Mouse (Mus musculus): ENCODE measurements at regions not wholly inside any gene's neighbourhood (a gene's known extent, or its start where the extent isn't known, plus 50 kb on each side); places are given as distances from the start of the nearest gene placed in this dataset.
A peak's percentile ranks its signal among the peaks of the same experiment; 100 is the strongest.

- Histone ChIP-seq H3K9me3 (ENCODE audit: control insufficient read depth, low read length) (no peaks in the 10 kb centered on the region), H3K27ac (ENCODE audit: low read length) (no peak overlapping the region), H3K27me3 (ENCODE audit: control insufficient read depth, insufficient read depth, low read depth, low read length) (no peaks in the 10 kb centered on the region), H3K36me3 (ENCODE audit: control insufficient read depth, insufficient read depth, low read length) (no peaks in the 10 kb centered on the region), H3K4me2 (ENCODE audit: low read depth, low read length) (no peak overlapping the region), H3K4me3 (ENCODE audit: low read length) (no peak overlapping the region), H3K4me1 (replicated peaks; ENCODE audit: control insufficient read depth, insufficient read depth, low read length) (0 out of 2 replicates have a peak, but pooled peaks cover 3% of the 10 kb centered on the region), H3K9ac (ENCODE audit: low read length) (no peak overlapping the region)
- 0 out of 2 replicates have a peak, but pooled peaks have one; percentile 23 for ATAC-seq (ENCODE audit: low read depth)
- WGBS: 21% methylated on average over 15 of the region's 15 CpGs
Measured at GRCm38 (mm10) chr9:122534121-122534814, 182.9 kb downstream of the Abhd5 start.

DNA sequence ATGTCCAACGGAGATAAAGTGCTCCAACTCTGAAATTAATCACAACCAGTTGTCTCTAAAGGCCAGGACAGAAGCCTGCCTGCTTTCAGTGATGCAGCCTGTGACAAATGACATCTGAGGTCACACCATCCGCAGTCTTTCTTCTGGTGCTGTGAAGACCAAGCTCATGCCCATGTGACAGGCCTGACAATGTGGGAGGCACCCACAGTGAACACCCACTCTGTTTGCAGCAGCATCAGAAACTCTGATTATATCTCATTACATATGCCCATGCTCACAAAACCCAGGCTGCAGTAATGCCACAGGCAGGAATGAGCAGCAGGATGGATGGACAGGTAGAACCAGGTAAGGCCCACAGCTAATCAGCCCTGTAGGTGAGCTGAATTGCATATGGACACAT, 183.6 kb downstream of the Abhd5 start:
- no peaks in the 10 kb centered on the region for H3K36me3 ChIP-seq (ENCODE audit: control insufficient read depth, insufficient read depth, low read length)
- ATAC-seq (ENCODE audit: low read depth): no peak
- H3K27ac ChIP-seq (ENCODE audit: low read length): no peak overlapping the region
- no peak overlapping the region for H3K4me3 ChIP-seq (ENCODE audit: low read length)
- 34% methylated on average over 2 of the region's 2 CpGs for WGBS
- H3K4me1 ChIP-seq (replicated peaks; ENCODE audit: control insufficient read depth, insufficient read depth, low read length): 0 out of 2 replicates have a peak, but pooled peaks cover 3% of the 10 kb centered on the region
- H3K9me3 ChIP-seq (ENCODE audit: control insufficient read depth, low read length): no peaks in the 10 kb centered on the region
- no peaks in the 10 kb centered on the region for H3K27me3 ChIP-seq (ENCODE audit: control insufficient read depth, insufficient read depth, low read depth, low read length)
- H3K9ac ChIP-seq (ENCODE audit: low read length): no peak overlapping the region
- H3K4me2 ChIP-seq (ENCODE audit: low read depth, low read length): no peak overlapping the region

GRCm38 (mm10) chr9:122540091-122540490, 188.7 kb downstream of the Abhd5 start:
- no peak overlapping the region for H3K27ac ChIP-seq (ENCODE audit: low read length)
- no peak overlapping the region for H3K4me2 ChIP-seq (ENCODE audit: low read depth, low read length)
- H3K9ac ChIP-seq (ENCODE audit: low read length): no peak overlapping the region
- no peak overlapping the region for H3K4me3 ChIP-seq (ENCODE audit: low read length)
- H3K36me3 ChIP-seq (ENCODE audit: control insufficient read depth, insufficient read depth, low read length): no peaks in the 10 kb centered on the region
- no peak for ATAC-seq (ENCODE audit: low read depth)
- no peaks in the 10 kb centered on the region for H3K27me3 ChIP-seq (ENCODE audit: control insufficient read depth, insufficient read depth, low read depth, low read length)
- H3K9me3 ChIP-seq (ENCODE audit: control insufficient read depth, low read length): no peaks in the 10 kb centered on the region
- H3K4me1 ChIP-seq (replicated peaks; ENCODE audit: control insufficient read depth, insufficient read depth, low read length): no peaks in the 10 kb centered on the region
- 35% methylated on average over 3 of the region's 3 CpGs for WGBS

DNA sequence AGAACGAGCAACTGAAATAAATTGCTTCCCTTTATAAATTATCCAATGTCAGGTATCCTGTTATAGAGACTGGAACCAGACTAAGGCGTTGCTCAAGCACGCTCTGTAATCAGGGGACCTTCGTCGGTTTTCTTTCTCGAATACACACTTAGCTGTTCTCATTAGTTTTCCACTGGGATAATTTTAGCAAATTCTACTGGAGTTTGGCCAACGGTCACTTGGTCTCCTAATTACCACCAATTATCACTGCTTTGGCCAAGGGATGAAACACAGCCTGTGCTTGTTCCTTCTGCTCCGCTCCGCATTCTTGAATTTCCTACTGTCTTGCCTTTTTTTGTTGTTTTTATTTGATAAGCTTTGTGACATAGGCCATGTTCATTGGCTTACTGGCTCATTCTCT, 191.1 kb upstream of the Topaz1 start:
- WGBS: 84% methylated on average over 9 of the region's 9 CpGs
- Histone ChIP-seq H3K4me2 (ENCODE audit: low read depth, low read length) (no peak overlapping the region), H3K9ac (ENCODE audit: low read length) (no peak overlapping the region), H3K27me3 (ENCODE audit: control insufficient read depth, insufficient read depth, low read depth, low read length) (no peaks in the 10 kb centered on the region), H3K4me3 (ENCODE audit: low read length) (no peak overlapping the region), H3K9me3 (ENCODE audit: control insufficient read depth, low read length) (no peaks in the 10 kb centered on the region), H3K36me3 (ENCODE audit: control insufficient read depth, insufficient read depth, low read length) (no peaks in the 10 kb centered on the region), H3K27ac (ENCODE audit: low read length) (no peak overlapping the region), H3K4me1 (replicated peaks; ENCODE audit: control insufficient read depth, insufficient read depth, low read length) (no peaks in the 10 kb centered on the region)
- no peak for ATAC-seq (ENCODE audit: low read depth)

DNA sequence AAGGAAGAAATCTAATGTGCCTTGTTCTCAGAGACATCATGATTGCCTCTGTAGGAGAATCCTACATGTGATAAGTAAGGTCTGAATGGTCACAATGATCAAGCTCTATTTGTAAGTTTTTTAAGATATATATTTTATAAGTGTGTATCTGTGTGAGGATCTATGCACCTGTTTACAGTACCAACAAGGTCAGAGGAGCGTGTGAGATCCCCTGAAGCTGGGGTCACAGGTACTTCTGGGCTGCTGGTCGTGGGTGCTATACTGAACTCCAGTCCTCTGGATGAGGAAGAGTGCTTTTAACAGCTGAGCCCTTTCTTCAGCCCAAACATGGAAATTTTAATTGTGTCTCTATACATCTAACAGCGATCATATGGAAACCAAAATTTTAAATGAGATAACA, 181.1 kb upstream of the Topaz1 start:
- no peak overlapping the region for H3K4me3 ChIP-seq (ENCODE audit: low read length)
- no peaks in the 10 kb centered on the region for H3K36me3 ChIP-seq (ENCODE audit: control insufficient read depth, insufficient read depth, low read length)
- no peak overlapping the region for H3K4me2 ChIP-seq (ENCODE audit: low read depth, low read length)
- no peak overlapping the region for H3K27ac ChIP-seq (ENCODE audit: low read length)
- ATAC-seq (ENCODE audit: low read depth): no peak
- H3K4me1 ChIP-seq (replicated peaks; ENCODE audit: control insufficient read depth, insufficient read depth, low read length): peaks cover 14% of the 10 kb centered on the region
- no peaks in the 10 kb centered on the region for H3K9me3 ChIP-seq (ENCODE audit: control insufficient read depth, low read length)
- 64% methylated on average over 3 of the region's 3 CpGs for WGBS
- H3K9ac ChIP-seq (ENCODE audit: low read length): no peak overlapping the region
- H3K27me3 ChIP-seq (ENCODE audit: control insufficient read depth, insufficient read depth, low read depth, low read length): peaks cover 42% of the 10 kb centered on the region

- Histone ChIP-seq H3K4me2 (ENCODE audit: low read depth, low read length) (peak overlapping the region; percentile 52), H3K27me3 (ENCODE audit: control insufficient read depth, insufficient read depth, low read depth, low read length) (peaks cover 68% of the 10 kb centered on the region), H3K27ac (ENCODE audit: low read length) (no peak overlapping the region), H3K4me1 (replicated peaks; ENCODE audit: control insufficient read depth, insufficient read depth, low read length) (peaks cover 23% of the 10 kb centered on the region), H3K9me3 (ENCODE audit: control insufficient read depth, low read length) (no peaks in the 10 kb centered on the region), H3K36me3 (ENCODE audit: control insufficient read depth, insufficient read depth, low read length) (no peaks in the 10 kb centered on the region), H3K9ac (ENCODE audit: low read length) (no peak overlapping the region), H3K4me3 (ENCODE audit: low read length) (peak overlapping the region; percentile 42)
- WGBS: under 1% methylated on average over 58 of the region's 68 CpGs
- peak; percentile 59 for ATAC-seq (ENCODE audit: low read depth)
Measured at GRCm38 (mm10) chr9:122568691-122569441, 178.3 kb upstream of the Topaz1 start.

DNA sequence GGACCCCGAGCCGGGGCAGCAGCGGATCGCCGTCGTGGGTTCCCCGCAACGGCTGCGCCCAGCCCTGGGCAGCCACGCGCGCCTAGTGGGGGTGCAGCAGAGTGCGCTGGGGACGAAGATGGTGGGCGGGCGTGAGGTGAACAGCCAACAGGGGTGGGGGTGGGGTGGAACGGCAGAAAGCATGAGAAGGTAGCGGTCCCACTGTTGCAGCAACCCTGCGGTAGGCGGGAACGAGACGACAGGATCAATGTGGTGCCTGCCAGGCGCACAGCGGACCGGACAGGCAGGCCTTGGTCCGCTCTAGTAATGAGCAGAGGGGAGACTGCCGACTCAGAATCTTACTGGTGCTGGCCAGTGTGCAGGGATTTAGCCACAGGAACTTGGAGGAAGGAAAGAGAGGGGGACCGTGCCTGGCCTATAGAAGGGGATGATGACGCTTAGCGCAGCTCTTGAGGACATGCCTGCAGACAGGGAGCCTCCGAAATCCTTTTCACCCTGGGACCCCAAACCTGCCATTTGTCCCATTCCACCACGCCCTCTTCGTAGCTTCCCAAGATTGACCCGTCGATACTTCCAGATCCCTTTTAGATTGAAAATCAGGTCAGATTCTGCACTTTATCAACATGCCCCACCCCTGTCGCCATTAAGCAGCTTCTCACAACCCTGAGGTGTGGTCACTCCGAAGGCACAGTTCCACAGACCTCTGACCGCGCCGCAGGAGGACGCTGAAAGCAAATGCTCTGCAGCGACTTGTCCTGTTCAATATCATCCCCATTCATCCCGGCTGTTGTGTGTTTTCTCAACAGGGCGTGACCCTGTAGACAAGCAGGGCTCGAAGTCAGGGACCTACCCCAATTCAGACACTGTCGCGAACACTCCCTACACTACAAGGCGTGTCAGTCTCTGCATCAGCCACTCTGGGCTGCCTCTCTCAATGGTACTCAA, 177.4 kb upstream of the Topaz1 start:
- ATAC-seq (ENCODE audit: low read depth): no peak
- 1% methylated on average over 48 of the region's 48 CpGs for WGBS

DNA sequence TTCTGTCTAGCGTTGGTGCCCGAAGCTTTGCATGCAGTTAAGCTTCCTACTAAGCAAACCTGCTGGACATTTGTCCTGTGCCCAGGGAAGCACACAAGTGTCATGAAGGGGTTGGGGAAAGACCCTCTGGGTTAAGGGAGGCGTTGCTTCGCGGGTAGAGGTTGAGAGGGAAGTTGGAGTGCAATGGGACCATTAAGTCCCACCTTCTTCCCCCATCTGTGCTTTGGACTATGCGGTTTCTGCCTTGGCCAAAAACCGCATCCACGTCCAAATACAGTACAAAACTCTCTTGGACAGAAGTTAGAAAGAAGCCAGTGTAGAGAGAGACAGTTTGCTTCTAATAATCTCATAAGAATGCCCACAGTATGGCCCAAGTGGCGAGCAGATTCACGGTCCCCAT, 176.1 kb upstream of the Topaz1 start:
- H3K27me3 ChIP-seq (ENCODE audit: control insufficient read depth, insufficient read depth, low read depth, low read length): peaks cover 83% of the 10 kb centered on the region
- H3K9me3 ChIP-seq (ENCODE audit: control insufficient read depth, low read length): no peaks in the 10 kb centered on the region
- peaks cover 23% of the 10 kb centered on the region for H3K4me1 ChIP-seq (replicated peaks; ENCODE audit: control insufficient read depth, insufficient read depth, low read length)
- H3K4me3 ChIP-seq (ENCODE audit: low read length): no peak overlapping the region
- no peak for ATAC-seq (ENCODE audit: low read depth)
- no peak overlapping the region for H3K27ac ChIP-seq (ENCODE audit: low read length)
- H3K9ac ChIP-seq (ENCODE audit: low read length): no peak overlapping the region
- H3K36me3 ChIP-seq (ENCODE audit: control insufficient read depth, insufficient read depth, low read length): no peaks in the 10 kb centered on the region
- H3K4me2 ChIP-seq (ENCODE audit: low read depth, low read length): no peak overlapping the region
- WGBS: 2% methylated on average over 10 of the region's 10 CpGs

More for the DNA sequence above, 177.4 kb upstream of the Topaz1 start:
- Histone ChIP-seq H3K27me3 (ENCODE audit: control insufficient read depth, insufficient read depth, low read depth, low read length) (peaks cover 74% of the 10 kb centered on the region), H3K4me2 (ENCODE audit: low read depth, low read length) (peak overlapping the region; percentile 52), H3K9ac (ENCODE audit: low read length) (no peak overlapping the region), H3K4me3 (ENCODE audit: low read length) (peak overlapping the region; percentile 42), H3K36me3 (ENCODE audit: control insufficient read depth, insufficient read depth, low read length) (no peaks in the 10 kb centered on the region), H3K4me1 (replicated peaks; ENCODE audit: control insufficient read depth, insufficient read depth, low read length) (peaks cover 23% of the 10 kb centered on the region), H3K27ac (ENCODE audit: low read length) (no peak overlapping the region), H3K9me3 (ENCODE audit: control insufficient read depth, low read length) (no peaks in the 10 kb centered on the region)

All from lung, embryonic 16.5 days (tissue).